Mouse (Mus musculus) testis, adult 2 months (tissue): ENCODE data around the gene Fancd2.

Experiments
- CTCF ChIP-seq: fragments of 200-500 bp; IDR thresholded peaks from 2 replicates; pipeline ENCODE4 v1.5.1; 2012; ENCODE audit warnings: low read depth, mild to moderate bottlenecking, inconsistent platforms, low read length, moderate library complexity; ENCODE audit not compliant: control insufficient read depth, insufficient read depth, insufficient replicate concordance
- POLR2A ChIP-seq: fragments of 200-500 bp; IDR thresholded peaks from 2 replicates; pipeline ENCODE4 v1.6.1; 2012; ENCODE audit warnings: low read depth, mild to moderate bottlenecking, inconsistent platforms, low read length, moderate library complexity; ENCODE audit not compliant: control insufficient read depth

- TF ChIP-seq POLR2A (peak; percentile 77), CTCF (peak; percentile 86)
These were observed 107.0 kb downstream of the Fancd2 start, which contains the start of gene Irak2 for GRCm38 (mm10) chr6:113638302-113639040.
